Mouse (Mus musculus): ENCODE data around the gene Inhbe.

- TF ChIP-seq POLR2A (IDR thresholded peaks at IDR 0.05; ENCODE audit: borderline replicate concordance, control insufficient read depth, low read depth, low read length) (no peak), CTCF (IDR thresholded peaks at IDR 0.05; ENCODE audit: control insufficient read depth, insufficient read depth, low read length) (no peak)
These were observed 15.9 kb upstream of the Inhbe start, which contains the start of gene Inhbc for GRCm38 (mm10) chr10:127369834-127370820.
